Mouse (Mus musculus) C3H10T1/2 (cell line): Measurements from ENCODE around the gene Golm1. TPM values are rescaled to one million over a fixed set of nuclear protein-coding genes. Genes with fewer than 3 reads are reported as not detected.

Experiments
- polyA plus RNA-seq, 2 experiments: library from polyadenylated mRNA; unstranded; fragments of >200 nt; fragmentation: generic; extraction: Trizol; gene quantifications; one replicate each; pipeline ENCODE4 v1.2.1; 2012; ENCODE audit warnings: missing spikeins in 2 of 2

Golm1 gene
- polyA plus RNA-seq: 1 to 10 TPM in 1 of 2 experiments, under 1 TPM in 1; 0.20 to 4.2 TPM

DNA sequence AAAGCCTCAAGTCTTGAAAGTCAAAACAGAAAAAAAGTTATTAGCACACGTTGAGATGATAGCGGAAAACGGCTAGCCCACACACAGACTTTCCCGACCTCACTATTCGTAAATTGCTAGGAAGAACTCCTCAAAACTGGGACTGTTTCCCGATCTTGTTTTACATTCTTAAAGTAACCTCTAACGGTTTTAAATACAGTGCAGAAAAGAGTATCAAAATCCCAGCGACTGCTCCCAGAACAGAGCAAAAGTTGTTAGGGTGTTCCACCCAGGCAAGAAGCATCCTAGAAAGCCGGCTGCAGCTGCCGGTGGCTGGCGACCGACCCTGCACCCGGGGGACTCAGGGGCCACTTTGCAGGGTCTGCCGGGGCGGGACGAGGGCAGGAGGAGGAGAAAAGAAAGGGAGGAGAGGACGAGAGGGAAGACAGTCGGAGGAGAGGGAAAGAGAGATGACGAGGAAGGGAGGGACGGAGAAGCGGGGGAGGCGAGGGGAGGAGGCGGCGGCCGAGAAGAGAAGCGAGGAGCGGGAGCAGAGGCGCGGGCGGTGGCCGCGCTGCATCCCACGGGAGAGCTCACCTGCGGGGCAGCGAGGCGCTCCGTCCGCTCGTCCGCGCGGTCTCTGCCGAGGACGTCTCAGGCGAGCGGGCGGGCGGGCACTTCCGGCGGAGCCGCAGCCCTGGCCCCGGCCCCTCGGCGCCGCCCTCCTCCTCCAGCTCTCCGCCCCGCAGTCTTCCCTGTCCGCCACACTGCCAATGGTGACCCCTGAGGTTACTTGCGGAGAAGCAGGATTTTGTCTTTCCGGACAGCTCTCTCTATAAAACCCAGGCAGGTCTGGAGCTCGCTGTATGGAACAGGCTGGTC lies at the start of gene Golm1:
TSS of gene Golm1 (minus strand) at position 661 of the 861 bp plus-strand sequence.

DNA sequence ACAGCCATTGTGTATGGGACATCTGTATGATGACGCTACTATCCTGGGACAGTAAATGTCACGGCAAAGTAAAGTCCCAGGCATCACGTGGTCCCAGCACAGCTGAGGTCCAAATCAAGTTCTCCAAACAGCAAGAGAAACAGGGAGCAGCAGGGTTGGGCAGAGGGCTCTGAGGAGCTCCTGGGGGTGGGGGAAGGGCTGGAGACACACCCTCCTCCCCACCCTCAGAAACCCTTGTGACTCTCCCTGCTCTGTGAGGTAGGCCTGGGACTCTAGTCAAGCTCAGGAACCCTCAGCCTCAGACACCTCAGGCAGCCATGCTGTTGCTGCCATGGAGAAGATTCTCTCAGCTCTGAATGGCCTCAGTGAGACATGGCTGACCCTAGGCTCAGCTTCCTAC lies 36.4 kb upstream of the Golm1 start, which contains the start of gene Spata31d1b:
TSS of gene Spata31d1b (plus strand) at position 301 of the 400 bp plus-strand sequence.

DNA sequence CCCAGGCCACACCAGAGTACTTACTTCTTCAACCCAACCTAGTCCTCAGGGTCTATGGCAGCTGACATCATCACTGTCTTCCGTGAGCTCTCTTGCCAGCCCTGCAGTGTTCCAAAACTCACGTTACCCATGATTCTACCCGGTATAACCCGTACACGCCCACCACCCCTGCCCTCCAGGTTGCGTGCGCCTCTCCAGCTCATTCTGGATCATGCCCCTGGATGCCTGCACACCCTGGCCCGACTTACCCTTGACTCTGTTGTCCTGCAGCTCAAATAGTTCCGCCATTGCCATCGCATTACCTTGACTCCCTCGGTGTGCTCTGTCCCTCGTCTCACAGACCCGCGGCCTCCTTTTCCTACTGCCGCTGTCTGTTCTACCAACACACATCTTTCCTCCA lies 34.6 kb upstream of the Golm1 start, which contains the start of gene Spata31d1a:
TSS of gene Spata31d1a (minus strand) at position 101 of the 400 bp plus-strand sequence.

DNA sequence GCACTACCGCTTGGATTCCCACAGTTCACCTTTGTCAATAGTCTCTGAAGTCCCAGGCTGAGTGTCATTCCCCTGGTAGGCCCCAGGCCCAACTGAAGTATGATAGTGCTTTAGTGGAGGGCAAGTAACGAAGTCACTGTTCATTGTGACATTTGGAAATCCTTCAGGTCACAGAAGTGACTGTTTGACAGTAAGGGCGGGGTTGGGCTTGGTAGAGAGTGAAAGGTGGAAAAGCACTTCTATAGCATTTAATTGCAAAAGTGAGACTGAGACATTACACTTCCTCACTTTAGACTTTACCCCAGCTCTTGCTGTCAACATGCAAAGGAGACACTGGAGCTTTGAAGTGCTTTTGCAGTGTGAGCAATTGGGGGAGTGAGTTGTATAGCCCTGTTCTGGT lies 18.4 kb upstream of the Golm1 start, which contains the start of gene 4921517D22Rik:
TSS of gene 4921517D22Rik (minus strand) at position 101 of the 400 bp plus-strand sequence.

DNA sequence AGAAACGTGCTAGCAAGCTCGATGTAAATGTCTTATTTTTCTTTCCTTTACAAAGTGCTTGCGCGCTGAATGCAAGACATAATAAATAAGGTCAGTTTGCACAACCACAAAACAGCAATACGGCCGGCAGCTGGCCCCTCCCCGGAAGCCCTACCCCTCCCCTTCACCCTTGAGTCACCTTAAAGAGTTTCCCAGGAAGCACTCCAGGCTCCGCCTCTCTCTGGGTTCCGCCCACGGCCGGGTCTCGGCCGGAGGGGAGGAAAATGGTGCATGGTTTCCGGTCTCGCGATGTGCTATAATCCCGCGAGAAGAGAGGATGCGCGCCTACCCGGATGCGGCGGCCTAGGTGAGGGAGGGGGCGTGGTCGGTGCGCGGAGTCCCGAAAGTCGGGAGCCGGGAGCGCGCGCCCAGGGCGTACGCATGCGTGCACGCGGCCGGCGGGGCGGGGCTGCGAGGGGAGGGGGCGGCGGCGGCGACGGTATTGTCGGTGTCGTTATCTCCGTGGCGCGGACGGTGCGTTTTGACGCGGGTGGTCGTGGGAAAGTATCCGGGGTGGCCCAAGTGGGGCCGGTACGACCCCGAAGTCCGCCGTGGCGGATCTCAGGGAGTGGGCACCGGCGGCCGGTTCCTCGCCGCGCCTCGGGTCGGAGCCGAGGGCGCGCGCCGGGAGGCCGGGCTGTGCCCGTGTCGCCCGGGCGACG lies 90.5 kb downstream of the Golm1 start, which contains the start of the genes Agtpbp1 and Naa35:
TSS of gene Agtpbp1 (minus strand) at position 281 of the 701 bp plus-strand sequence.
TSS of gene Naa35 (plus strand) at position 313 of the 701 bp plus-strand sequence.

Other genes with a start within 250 kb of the Golm1 start
- 1 to 10 TPM; 2.6 to 8.4 TPM for gene Agtpbp1, start 90.6 kb downstream of the Golm1 start, polyA plus RNA-seq
- 10 to 100 TPM; 12.8 to 51.3 TPM for gene Naa35, start 90.6 kb downstream of the Golm1 start, polyA plus RNA-seq
- not detected for gene 4921517D22Rik, start 18.3 kb upstream of the Golm1 start, polyA plus RNA-seq
- gene Spata31d1a, start 34.5 kb upstream of the Golm1 start, polyA plus RNA-seq: not detected
- gene Spata31d1b, start 36.5 kb upstream of the Golm1 start, polyA plus RNA-seq: under 1 TPM in 1 of 2 experiments, not detected in 1; 0.01 TPM
- not detected for gene Spata31d1d, start 55.9 kb upstream of the Golm1 start, polyA plus RNA-seq
- not detected for gene 1700014D04Rik, start 70.9 kb upstream of the Golm1 start, polyA plus RNA-seq
- 10 to 100 TPM; 10.1 to 52.7 TPM for gene Isca1, start 94.0 kb upstream of the Golm1 start, polyA plus RNA-seq
- gene Gm49354, start 106.4 kb upstream of the Golm1 start, polyA plus RNA-seq: not detected
- 10 to 100 TPM in 1 of 2 experiments, 1 to 10 TPM in 1; 1.1 to 20.1 TPM for gene Tut7, start 147.3 kb upstream of the Golm1 start, polyA plus RNA-seq